Mouse (Mus musculus) limb, embryonic 10.5 days (tissue): ENCODE results near the gene Cep85l. TPM values are rescaled to one million over a fixed set of nuclear protein-coding genes. Genes with fewer than 3 reads are reported as not detected.
A peak's percentile ranks its signal among the peaks of the same experiment; 100 is the strongest.

ENCODE experiments used
- DNase-seq: peaks from one replicate; pipeline ENCODE4 v3.0.0-alpha.2; 2017; ENCODE audit warnings: low spot score
- H3K27ac ChIP-seq: fragments of 300-500 bp; sonication (generic); 2 replicates; pipeline ENCODE4 v1.5.1; 2016; ENCODE audit warnings: mild to moderate bottlenecking
- H3K27me3 ChIP-seq: fragments of 300-500 bp; sonication (generic); 2 replicates; pipeline ENCODE4 v1.6.1; 2016; ENCODE audit warnings: low read depth, mild to moderate bottlenecking; ENCODE audit not compliant: poor library complexity, severe bottlenecking
- H3K36me3 ChIP-seq: fragments of 300-500 bp; sonication (generic); 2 replicates; pipeline ENCODE4 v1.6.1; 2016; ENCODE audit warnings: mild to moderate bottlenecking, moderate library complexity
- H3K4me1 ChIP-seq: fragments of 300-500 bp; sonication (generic); 2 replicates; pipeline ENCODE4 v1.6.1; 2016
- H3K4me3 ChIP-seq: fragments of 300-500 bp; sonication (generic); 2 replicates; pipeline ENCODE4 v1.5.1; 2016; ENCODE audit warnings: mild to moderate bottlenecking, moderate library complexity
- H3K9me3 ChIP-seq: fragments of 300-500 bp; sonication (generic); replicated peaks from 2 replicates; pipeline ENCODE4 v1.6.1; 2016; ENCODE audit warnings: mild to moderate bottlenecking
- WGBS: fragments of 180-500 bp; shearing (Covaris S2); methylation state at CpG from one replicate; pipeline ENCODE4 v1.1.7; 2016; 5-methylcytosine and 5-hydroxymethylcytosine counted together
- polyA plus RNA-seq: library from polyadenylated mRNA; unstranded; fragments of >200 nt; fragmentation: Nextera tagmentation; extraction: Ambion mirVana; gene quantifications from 2 replicates; pipeline ENCODE4 v1.2.1, GENCODE M21; 2016

The Cep85l gene
- 4.8 and 6.1 TPM in 2 replicates for polyA plus RNA-seq

DNA sequence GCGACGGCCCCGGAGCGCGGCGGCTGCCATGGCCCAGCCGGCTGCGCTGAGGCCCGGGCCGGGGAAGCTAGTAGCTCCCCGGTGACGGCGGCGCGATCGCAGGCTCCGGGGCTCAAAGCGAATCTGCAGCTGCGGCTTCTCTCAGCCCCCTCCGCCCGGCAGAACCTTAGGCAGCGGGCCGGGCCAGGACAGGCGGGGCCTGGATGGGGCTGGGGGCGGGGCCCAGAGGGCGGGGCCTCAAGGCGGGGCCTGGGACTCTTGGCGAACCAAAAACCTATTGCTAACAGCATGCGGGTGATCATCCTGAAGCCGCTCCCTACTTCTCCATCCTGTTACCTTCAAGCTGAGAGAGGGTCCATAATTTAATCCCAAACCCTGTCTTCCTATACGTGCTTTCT, at the start of gene Cep85l:
Gene Cep85l, minus strand, starts transcription at position 239 of the 398 bp plus-strand sequence.
- WGBS: under 1% methylated on average over 31 of the region's 31 CpGs
- peak; percentile 93 for DNase-seq
- H3K27ac ChIP-seq: peak within 1 kb of the TSS; percentile 98

DNA sequence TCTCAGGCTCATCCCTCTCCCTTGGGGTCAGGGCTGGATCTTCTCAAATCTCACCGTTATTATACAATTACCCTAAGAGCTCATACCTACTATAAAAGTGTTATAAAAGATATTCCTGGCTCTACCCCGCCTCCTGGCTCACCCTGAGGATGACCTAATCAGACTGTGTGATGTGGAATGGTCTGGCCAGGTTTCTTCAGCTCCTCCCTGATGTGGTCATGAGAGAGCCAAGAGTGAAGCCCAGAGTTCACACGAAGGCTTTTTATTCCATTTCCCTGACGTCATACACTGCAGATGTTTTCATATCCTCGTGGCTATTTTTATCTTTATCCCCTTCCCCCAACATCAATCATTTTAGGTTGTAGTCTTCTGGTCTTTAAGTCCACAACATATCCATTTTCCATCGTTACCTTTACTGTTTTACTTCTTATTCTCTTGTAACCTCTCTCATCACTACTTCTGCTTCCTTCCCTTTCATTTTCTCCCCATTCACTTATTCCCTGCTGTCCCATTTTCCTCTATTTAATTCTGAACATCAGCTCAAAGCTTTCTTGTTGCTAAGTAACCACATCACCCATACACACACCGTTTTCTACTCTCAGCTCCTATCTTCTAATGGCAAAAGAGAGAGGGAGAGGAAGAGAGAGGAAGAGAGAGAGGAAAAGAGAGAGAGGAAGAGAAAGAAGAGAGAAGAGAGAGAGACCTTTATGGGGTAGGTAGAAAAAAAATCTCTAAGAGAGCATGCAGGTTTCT, 49.1 kb upstream of the Cep85l start:
- Histone ChIP-seq H3K36me3 (no peaks in the 10 kb centered on the region), H3K4me1 (peaks cover 21% of the 10 kb centered on the region), H3K27me3 (no peaks in the 10 kb centered on the region), H3K27ac (no peak overlapping the region), H3K4me3 (no peak overlapping the region), H3K9me3 (no peaks in the 10 kb centered on the region)
- DNase-seq: no peak
- WGBS: 79% methylated on average over 7 of the region's 7 CpGs

More for the DNA sequence above, at the start of gene Cep85l:
- no peaks in the 10 kb centered on the region for H3K27me3 ChIP-seq
- H3K4me3 ChIP-seq: peak within 1 kb of the TSS; percentile 97
- peaks cover 33% of the 10 kb centered on the region for H3K4me1 ChIP-seq
- H3K36me3 ChIP-seq: no peaks in the 10 kb centered on the region
- no peaks in the 10 kb centered on the region for H3K9me3 ChIP-seq

DNA sequence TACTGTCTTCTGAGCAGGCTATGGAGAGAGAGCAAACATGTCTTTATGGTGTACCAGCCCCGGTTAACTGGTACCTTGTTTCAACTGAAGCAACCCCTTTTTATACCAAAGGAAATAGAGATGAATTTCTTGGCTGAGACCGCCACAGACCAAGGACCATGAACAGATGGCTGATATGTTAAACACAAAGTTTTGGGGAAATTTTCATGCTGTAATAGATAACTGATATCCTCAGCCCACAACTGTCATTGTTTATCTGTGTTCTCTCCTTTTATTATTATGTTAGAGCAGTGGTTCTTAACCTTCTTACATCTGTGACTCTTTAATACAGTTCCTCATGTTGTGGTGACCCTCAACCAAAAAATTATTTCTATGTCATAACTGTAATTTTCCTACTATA, 46.8 kb upstream of the Cep85l start:
- no peak overlapping the region for H3K27ac ChIP-seq
- H3K4me1 ChIP-seq: peaks cover 23% of the 10 kb centered on the region
- no peaks in the 10 kb centered on the region for H3K9me3 ChIP-seq
- H3K4me3 ChIP-seq: no peak overlapping the region
- WGBS: 88% methylated on average over 2 of the region's 2 CpGs
- H3K36me3 ChIP-seq: no peaks in the 10 kb centered on the region
- no peaks in the 10 kb centered on the region for H3K27me3 ChIP-seq
- DNase-seq: no peak

DNA sequence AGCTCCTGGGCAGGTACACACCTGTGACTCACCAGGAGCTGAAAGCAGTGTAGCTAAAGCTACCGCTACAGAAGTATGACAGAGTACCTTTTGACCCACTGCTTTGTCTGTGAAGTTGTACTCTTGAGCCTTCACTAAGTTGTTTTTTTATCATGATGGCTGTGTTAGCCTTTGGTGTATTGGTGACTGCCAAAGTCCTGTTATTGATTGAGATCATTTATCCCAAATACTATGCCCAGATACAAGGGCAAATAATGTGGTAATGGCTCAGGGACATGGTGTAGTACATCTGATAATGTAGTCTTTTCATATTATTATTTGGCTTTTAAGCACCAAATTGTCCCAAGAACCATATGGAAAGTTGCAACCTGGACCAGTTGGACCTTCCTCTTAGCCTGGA, 43.3 kb upstream of the Cep85l start:
- peaks cover 13% of the 10 kb centered on the region for H3K4me1 ChIP-seq
- H3K27ac ChIP-seq: no peak overlapping the region
- no peak overlapping the region for H3K4me3 ChIP-seq
- H3K9me3 ChIP-seq: no peaks in the 10 kb centered on the region
- H3K27me3 ChIP-seq: no peaks in the 10 kb centered on the region
- DNase-seq: no peak
- H3K36me3 ChIP-seq: no peaks in the 10 kb centered on the region
- 94% methylated on average over 1 of the region's 1 CpGs for WGBS

DNA sequence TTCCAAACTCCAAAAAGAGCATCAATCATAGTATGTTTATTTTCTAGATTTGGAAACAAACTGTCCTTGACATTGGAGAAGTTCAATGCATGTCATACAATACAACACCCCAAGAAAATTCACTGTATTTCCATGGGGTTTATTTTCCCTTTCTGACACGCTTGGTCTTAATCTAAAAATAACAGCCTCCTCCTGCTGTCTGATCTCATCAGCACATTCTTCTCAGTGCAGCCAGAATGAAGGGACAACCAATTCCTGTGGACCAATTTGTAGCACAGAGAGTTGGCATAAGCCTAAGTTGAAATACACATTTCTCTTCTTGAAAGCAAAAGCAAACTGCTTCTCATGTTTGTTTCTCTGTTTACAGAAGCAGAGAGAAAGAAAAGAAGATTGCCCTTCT, 42.5 kb upstream of the Cep85l start:
- 85% methylated on average over 1 of the region's 1 CpGs for WGBS
- Histone ChIP-seq H3K27ac (no peak overlapping the region), H3K4me3 (no peak overlapping the region), H3K4me1 (peaks cover 13% of the 10 kb centered on the region), H3K9me3 (no peaks in the 10 kb centered on the region), H3K36me3 (no peaks in the 10 kb centered on the region), H3K27me3 (no peaks in the 10 kb centered on the region)
- DNase-seq: no peak

DNA sequence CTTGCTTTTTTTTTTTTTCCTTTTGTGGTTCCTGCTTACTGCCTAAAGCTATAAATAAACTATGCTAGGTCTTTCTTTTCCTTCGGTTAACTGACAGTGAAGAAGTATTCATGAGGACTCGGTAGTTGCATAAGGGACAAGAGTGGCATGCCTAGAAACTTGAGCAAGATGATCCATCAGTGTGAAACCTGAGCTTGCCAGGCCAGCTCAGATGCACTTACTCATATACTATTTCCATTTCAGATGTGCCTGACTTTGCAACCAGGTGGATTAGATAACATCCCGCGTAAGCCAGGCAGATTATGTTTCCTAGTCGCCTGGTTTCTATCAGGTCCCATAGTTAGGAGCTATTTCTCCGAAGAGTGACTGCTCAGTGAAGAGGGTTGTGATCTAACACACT, 41.9 kb upstream of the Cep85l start:
- DNase-seq: no peak
- Histone ChIP-seq H3K27me3 (no peaks in the 10 kb centered on the region), H3K36me3 (no peaks in the 10 kb centered on the region), H3K9me3 (no peaks in the 10 kb centered on the region), H3K4me1 (peaks cover 18% of the 10 kb centered on the region), H3K4me3 (no peak overlapping the region), H3K27ac (no peak overlapping the region)
- 77% methylated on average over 6 of the region's 6 CpGs for WGBS

DNA sequence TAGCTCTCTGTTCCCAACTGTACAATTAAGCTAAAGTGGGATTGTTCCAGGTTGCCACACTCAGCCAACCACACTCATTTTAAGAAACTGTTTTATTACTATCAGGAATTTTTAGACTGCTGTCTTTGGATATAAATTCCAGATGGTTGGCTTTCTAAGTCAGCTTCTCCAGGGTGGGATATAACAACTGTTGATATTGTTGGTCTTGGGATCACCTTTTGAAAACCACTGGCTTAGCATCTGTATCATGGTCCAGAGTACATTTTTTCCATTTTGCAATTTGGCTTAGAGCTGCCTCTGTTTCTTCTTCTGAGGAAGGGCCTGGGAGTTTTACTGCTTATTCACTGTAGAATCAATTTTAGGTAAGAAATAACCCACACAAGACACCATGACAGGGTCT, 40.3 kb upstream of the Cep85l start:
- Histone ChIP-seq H3K27ac (no peak overlapping the region), H3K27me3 (no peaks in the 10 kb centered on the region), H3K4me3 (no peak overlapping the region), H3K4me1 (peaks cover 28% of the 10 kb centered on the region), H3K9me3 (no peaks in the 10 kb centered on the region), H3K36me3 (no peaks in the 10 kb centered on the region)
- no peak for DNase-seq

DNA sequence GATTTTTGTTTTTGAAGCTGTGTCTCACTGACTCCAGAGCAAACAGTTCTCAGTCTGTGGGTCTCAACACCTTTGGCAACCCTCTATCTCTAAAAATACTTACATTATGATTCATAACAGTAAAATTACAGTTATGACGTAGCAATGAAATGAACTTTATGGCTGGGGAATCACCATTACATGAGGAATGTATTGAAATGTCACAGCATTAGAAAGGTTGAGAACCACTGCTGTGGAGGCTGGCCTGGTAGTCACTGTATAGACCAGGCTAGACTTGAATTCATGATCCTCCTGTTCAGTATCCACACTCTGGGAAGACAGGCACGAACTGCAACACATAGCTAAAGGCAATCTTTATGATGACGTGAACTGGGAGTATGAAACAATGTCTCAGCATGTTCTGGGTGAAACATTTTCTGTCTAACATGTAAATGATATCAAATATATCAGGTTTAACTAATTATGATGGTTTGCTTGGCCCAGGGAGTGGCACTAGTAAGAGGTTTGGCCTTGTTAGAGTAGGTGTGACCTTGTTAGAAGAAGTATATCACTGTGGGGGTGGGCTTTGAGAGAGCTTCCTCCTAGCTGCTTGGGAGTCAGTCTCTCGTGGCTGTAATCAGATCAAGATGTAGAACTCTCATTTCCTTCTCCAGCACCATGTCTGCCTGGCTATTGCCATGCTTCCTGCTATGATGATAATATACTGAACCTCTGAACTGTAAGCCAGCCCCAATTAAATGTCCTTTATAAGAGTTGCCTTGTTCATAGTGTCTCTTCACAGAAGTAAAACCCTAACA, 39.6 kb upstream of the Cep85l start:
- WGBS: 69% methylated on average over 4 of the region's 4 CpGs
- H3K4me3 ChIP-seq: no peak overlapping the region
- H3K27me3 ChIP-seq: no peaks in the 10 kb centered on the region
- no peak for DNase-seq
- no peaks in the 10 kb centered on the region for H3K9me3 ChIP-seq
- no peak overlapping the region for H3K27ac ChIP-seq
- no peaks in the 10 kb centered on the region for H3K36me3 ChIP-seq
- peaks cover 34% of the 10 kb centered on the region for H3K4me1 ChIP-seq

DNA sequence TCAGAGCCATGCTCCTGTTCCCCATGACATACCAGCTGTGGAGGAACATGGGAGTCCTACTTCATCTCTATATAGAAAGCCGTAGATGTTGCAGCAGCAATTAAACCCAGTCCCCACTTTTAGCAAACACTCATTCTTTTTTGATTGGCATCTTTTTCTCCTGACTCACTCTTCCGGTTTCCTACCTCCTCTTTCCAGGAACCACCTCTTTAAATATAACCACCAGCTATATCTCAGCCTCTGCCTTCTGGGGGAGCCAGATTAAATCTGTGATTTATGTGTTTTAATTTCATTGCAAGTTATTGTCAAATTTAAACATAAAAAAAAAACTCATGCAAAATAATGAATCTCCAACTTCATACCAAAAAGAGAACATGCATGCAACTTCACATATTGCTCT, 37.3 kb upstream of the Cep85l start:
- DNase-seq: no peak
- 88% methylated on average over 2 of the region's 2 CpGs for WGBS
- Histone ChIP-seq H3K9me3 (no peaks in the 10 kb centered on the region), H3K27me3 (no peaks in the 10 kb centered on the region), H3K4me3 (no peak overlapping the region), H3K36me3 (no peaks in the 10 kb centered on the region), H3K4me1 (peaks cover 40% of the 10 kb centered on the region), H3K27ac (no peak overlapping the region)

DNA sequence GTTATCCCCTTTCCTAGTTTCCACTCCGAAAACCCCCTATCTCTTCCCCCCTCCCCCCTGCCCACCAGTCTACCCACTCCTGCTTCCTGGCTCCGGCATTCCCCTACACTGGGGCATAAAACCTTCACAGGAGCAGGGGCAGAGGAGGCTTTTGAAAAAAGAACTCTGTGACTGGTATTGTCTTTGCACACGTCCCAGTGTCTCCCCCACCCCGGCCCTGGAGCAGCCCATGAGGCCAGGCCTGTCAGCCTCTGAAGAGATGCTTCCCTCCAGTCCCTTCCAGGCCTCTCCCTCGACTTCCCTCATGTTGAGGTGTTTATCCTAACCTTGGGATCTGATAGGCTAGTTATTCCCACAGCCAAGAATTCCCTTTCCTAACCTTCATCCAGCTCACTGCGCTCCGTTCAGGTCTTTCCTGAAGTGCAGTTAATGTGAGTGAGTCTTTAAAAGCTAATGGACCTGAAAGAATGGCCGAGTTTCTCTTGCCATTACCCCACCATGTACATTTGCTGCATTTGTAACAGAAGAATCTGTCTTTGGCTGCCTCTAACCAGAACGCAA, 36.5 kb upstream of the Cep85l start:
- DNase-seq: no peak
- Histone ChIP-seq H3K4me3 (no peak overlapping the region), H3K27ac (peak overlapping the region; percentile 63), H3K27me3 (no peaks in the 10 kb centered on the region), H3K9me3 (no peaks in the 10 kb centered on the region), H3K4me1 (peaks cover 38% of the 10 kb centered on the region), H3K36me3 (no peaks in the 10 kb centered on the region)
- WGBS: 60% methylated on average over 9 of the region's 9 CpGs

DNA sequence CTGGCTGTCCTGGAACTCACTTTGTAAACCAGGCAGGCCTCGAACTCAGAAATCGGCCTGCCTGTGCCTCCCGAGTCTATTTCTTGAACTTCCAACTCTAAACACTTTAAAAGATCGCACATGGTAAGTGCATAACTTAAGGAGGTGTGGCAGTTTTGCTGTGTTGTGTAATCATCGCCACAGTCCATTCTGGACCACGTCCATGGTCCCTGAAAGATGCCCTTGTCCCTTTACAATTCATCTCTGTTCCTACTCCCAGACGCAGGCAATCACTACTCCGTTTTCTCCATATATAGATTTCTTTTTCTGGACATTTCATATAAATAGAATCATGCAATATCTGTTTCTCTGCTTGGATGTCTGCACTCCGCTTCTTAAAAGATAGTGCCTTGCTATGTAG, 35.5 kb upstream of the Cep85l start:
- WGBS: 86% methylated on average over 9 of the region's 9 CpGs
- Histone ChIP-seq H3K27me3 (no peaks in the 10 kb centered on the region), H3K36me3 (no peaks in the 10 kb centered on the region), H3K9me3 (no peaks in the 10 kb centered on the region), H3K4me1 (peaks cover 38% of the 10 kb centered on the region), H3K27ac (no peak overlapping the region), H3K4me3 (no peak overlapping the region)
- DNase-seq: no peak

DNA sequence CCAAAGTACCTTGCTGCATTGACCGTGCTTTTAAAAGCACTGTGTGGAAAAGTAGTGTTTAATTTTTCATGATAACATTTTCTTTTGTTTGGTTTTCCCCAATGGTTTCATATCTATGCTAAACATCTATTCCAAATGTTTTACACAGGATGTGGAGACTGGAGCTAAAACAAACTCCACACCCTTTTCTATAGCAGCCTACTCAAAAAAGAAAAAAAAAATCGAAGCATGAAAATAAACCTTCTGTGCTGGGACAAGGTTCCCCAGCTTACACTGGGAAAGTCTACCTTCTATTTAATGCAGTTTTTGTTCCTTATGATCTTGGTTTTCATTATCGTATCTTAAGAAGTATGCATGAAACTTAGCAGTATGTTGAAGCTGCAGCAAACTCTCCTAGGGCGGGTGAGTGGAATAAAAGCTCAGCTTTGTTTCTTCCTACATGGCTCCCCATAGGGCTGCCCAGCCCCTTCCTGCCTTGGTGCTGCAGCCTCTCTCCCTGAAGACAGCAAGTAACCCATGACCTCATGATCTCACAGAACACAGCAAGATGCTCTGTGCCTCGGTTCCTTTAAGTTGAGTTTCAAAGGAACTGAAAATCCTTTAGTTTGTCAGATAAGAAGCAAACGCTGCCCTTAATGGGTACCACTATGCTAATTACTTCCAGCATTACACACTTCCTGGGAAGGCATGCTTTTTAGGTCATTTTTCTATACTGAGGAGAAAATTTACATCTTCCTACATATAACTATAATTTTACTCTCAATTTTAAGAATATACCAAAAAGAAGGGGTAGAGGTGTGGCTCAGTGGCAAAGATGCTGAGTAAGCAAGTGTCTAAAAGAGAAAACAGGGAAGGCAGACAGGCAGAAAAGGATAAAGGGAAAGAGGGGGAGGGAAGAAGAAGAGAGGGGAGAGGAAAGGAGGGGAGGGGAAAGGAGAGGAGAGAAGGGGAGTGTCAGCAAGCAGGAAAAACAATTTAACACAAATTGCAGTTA, 34.6 kb upstream of the Cep85l start:
- no peaks in the 10 kb centered on the region for H3K27me3 ChIP-seq
- H3K27ac ChIP-seq: peak overlapping the region; percentile 68
- 45% methylated on average over 6 of the region's 6 CpGs for WGBS
- peak; percentile 34 for DNase-seq
- H3K36me3 ChIP-seq: no peaks in the 10 kb centered on the region
- H3K4me1 ChIP-seq: peaks cover 30% of the 10 kb centered on the region
- no peaks in the 10 kb centered on the region for H3K9me3 ChIP-seq
- H3K4me3 ChIP-seq: no peak overlapping the region
